Mouse (Mus musculus) cerebellum, adult 2 months (tissue): ENCODE results near the gene Top2a. TPM values are rescaled to one million over a fixed set of nuclear protein-coding genes. Genes with fewer than 3 reads are reported as not detected.
A peak's percentile ranks its signal among the peaks of the same experiment; 100 is the strongest.

ENCODE experiments used
- DNase-seq, 2 experiments: peaks; one replicate each; pipeline ENCODE4 v3.0.0; 2021
- H3K27ac ChIP-seq: fragments of 200-500 bp; 2 replicates; pipeline ENCODE4 v1.5.1; 2012; ENCODE audit warnings: low read length, control low read depth, inconsistent platforms; ENCODE audit not compliant: insufficient read depth
- H3K27me3 ChIP-seq: fragments of 200-500 bp; 2 replicates; pipeline ENCODE4 v1.6.1; 2012; ENCODE audit warnings: inconsistent platforms, mild to moderate bottlenecking, low read length, moderate library complexity; ENCODE audit not compliant: control insufficient read depth, insufficient read depth
- H3K4me1 ChIP-seq: fragments of 200-500 bp; 2 replicates; pipeline ENCODE4 v1.6.1; 2011; ENCODE audit warnings: low read length; ENCODE audit not compliant: control insufficient read depth, insufficient read depth
- H3K4me3 ChIP-seq: fragments of 200-500 bp; replicated peaks from 2 replicates; pipeline ENCODE3; 2011; ENCODE audit warnings: mild to moderate bottlenecking, low read depth, low read length, control low read depth; ENCODE audit not compliant: insufficient read depth
- CTCF ChIP-seq: fragments of 200-500 bp; IDR thresholded peaks from 2 replicates; pipeline ENCODE4 v1.5.1; 2011; ENCODE audit warnings: low read depth, mild to moderate bottlenecking, control low read depth, low read length, moderate library complexity, borderline replicate concordance; ENCODE audit not compliant: insufficient read depth
- POLR2A ChIP-seq: fragments of 200-500 bp; IDR thresholded peaks from 2 replicates; pipeline ENCODE4 v1.6.1; 2011; ENCODE audit warnings: low read length, control low read depth, borderline replicate concordance; ENCODE audit not compliant: insufficient read depth
- WGBS: fragments of 180-500 bp; shearing (Covaris S2); methylation state at CpG from one replicate; pipeline ENCODE4 v1.1.7; 2018; 5-methylcytosine and 5-hydroxymethylcytosine counted together
- polyA plus RNA-seq: library from polyadenylated mRNA; depleted of rRNA; stranded (reverse); fragments of >200 nt; gene quantifications from 2 replicates; pipeline ENCODE4 v1.2.3, GENCODE M21; 2012

Top2a gene
- polyA plus RNA-seq, 1 experiment, result 0.25 TPM

DNA sequence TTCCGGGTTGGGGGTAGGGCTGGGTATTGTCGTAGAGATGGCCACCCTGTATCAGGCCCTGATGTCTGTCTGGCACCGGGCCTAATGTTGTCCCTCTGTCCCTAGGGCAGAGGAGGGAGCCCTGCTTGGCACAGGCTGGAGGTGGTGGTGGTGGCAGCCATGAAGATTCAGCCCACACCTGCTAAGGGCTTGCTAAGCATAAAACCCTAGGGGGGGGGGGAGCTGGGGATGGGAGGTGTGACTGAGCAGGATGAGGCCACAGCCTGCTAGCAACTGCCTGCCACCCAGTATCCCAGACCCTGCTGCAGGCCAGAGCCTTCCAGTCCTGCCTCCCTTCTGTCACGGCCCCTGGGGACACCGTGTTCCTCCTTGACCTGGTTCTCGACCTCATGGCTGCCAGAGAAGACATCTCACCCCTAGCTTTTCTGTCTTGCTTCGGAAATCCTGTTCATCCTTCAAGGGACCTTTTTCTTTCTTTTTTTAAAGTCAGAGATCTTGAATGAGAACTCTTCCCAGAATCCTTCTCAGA, 68.2 kb downstream of the Top2a start:
- Histone ChIP-seq H3K27me3 (no peaks in the 10 kb centered on the region), H3K4me1 (peaks cover 39% of the 10 kb centered on the region), H3K4me3 (no peak overlapping the region), H3K27ac (no peak overlapping the region)
- DNase-seq, result no peak
- TF ChIP-seq CTCF, result no peak
- TF ChIP-seq POLR2A, result no peak
- 37% methylated on average over 6 of the region's 7 CpGs for WGBS

GRCm38 (mm10) chr11:98954801-98955706, 68.9 kb downstream of the Top2a start:
- H3K4me3 ChIP-seq, result no peak overlapping the region
- H3K27me3 ChIP-seq, result no peaks in the 10 kb centered on the region
- no peak for TF ChIP-seq POLR2A
- TF ChIP-seq CTCF, result no peak
- no peak overlapping the region for H3K27ac ChIP-seq
- 48% methylated on average over 16 of the region's 17 CpGs for WGBS
- H3K4me1 ChIP-seq, result peaks cover 44% of the 10 kb centered on the region
- DNase-seq, result no peak

GRCm38 (mm10) chr11:98954373-98954772, 69.6 kb downstream of the Top2a start:
- no peak overlapping the region for H3K27ac ChIP-seq
- no peak for DNase-seq
- peaks cover 50% of the 10 kb centered on the region for H3K4me1 ChIP-seq
- H3K27me3 ChIP-seq, result no peaks in the 10 kb centered on the region
- TF ChIP-seq POLR2A (no peak), CTCF (peak; percentile 65; the same call in 1 of the 2 replicates)
- WGBS, result 28% methylated on average over 10 of the region's 10 CpGs
- H3K4me3 ChIP-seq, result no peak overlapping the region

DNA sequence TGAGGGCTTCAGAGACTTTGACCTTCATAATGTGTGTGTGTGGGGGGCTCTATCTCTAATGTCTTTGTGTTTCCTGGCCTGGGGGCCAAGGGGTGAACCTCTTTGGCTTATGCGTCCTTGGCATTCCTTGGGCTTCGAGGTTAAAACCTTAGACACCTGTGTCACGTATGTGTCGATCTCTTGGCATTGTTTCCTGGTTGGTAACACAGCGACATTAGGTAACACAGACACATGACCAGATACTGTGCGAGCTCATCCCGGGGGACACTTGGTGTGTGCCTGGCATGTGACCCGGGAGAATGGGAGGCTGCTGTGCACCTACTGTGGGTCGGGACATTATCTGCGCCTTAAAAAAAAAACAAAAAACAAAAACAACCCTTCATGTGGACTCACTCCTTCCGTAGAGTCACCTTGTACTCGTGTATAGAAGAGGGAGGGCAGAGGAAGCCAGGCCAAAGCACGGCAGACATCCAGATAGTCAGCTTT, 70.1 kb downstream of the Top2a start:
- 40% methylated on average over 13 of the region's 13 CpGs for WGBS
- H3K4me3 ChIP-seq, result no peak overlapping the region
- peaks cover 54% of the 10 kb centered on the region for H3K4me1 ChIP-seq
- H3K27ac ChIP-seq, result no peak overlapping the region
- no peak for DNase-seq
- no peak for TF ChIP-seq POLR2A
- no peak for TF ChIP-seq CTCF
- H3K27me3 ChIP-seq, result no peaks in the 10 kb centered on the region

DNA sequence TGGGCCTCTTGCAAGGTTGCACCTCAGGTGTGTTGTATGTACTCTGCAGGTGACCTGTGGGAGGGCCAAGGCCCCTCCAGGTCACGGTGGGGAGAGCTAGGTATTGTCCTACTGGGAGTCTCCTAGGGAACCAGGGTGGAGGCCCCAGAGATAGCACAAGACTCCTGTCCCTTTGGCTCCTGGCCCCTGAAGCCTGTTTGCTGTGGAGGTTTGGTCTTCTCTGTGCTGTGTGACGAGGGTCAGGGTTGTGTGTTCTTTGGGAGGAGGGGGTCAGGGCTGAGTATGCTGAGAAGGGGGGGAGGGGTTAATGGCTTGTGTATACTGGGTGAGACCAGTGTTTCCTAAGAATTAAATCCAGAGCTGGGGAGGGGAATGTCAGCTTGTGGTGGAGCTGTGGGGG, 70.6 kb downstream of the Top2a start:
- Histone ChIP-seq H3K27me3 (no peaks in the 10 kb centered on the region), H3K4me3 (no peak overlapping the region), H3K4me1 (peaks cover 54% of the 10 kb centered on the region), H3K27ac (no peak overlapping the region)
- WGBS, result 40% methylated on average over 2 of the region's 2 CpGs
- TF ChIP-seq POLR2A (no peak), CTCF (no peak)
- DNase-seq, result no peak

DNA sequence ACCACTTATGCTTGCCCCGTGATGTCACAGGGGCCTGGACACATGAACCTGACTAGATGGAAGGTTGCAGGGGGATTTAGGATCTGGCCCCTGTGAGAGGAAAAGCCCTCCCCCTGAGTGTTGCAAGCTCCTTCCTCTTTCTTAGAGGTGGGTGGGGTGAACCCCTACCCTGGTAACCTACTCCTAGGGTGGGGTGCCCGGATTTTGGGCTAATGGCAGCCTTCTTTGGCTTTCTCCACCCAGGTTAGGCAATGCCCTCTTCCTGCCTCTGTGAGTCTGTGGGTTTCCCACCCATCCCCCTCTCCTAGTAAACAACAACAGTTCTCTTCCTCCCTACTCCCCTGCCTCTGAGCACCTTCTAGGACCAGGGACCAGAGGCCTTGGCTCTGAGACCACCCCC, 71.3 kb downstream of the Top2a start:
- 75% methylated on average over 2 of the region's 2 CpGs for WGBS
- Histone ChIP-seq H3K27ac (no peak overlapping the region), H3K4me3 (no peak overlapping the region), H3K27me3 (no peaks in the 10 kb centered on the region), H3K4me1 (peaks cover 54% of the 10 kb centered on the region)
- DNase-seq, result no peak
- TF ChIP-seq POLR2A (no peak), CTCF (no peak)

DNA sequence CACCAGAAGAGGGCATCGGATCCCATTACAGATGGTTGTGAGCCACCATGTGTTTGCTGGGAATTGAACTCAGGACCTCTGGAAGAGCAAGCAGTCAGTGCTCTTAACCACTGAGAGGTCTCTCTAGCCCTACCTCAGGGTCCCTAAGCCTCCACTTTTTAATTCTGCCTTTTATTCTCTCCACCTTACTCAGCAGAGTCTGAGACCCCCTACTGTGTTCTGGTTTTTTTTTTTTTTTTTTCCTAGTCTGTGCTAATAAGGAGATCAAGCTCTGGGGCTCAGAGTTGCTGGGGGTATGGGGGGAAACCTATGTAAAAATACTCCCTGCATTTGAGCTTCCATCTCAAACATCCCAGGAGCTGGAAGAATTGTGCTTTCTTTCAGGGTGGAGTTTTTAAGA, 71.9 kb downstream of the Top2a start:
- Histone ChIP-seq H3K27ac (no peak overlapping the region), H3K4me3 (no peak overlapping the region), H3K4me1 (peaks cover 56% of the 10 kb centered on the region), H3K27me3 (no peaks in the 10 kb centered on the region)
- no peak for DNase-seq
- WGBS, result 40% methylated on average over 1 of the region's 1 CpGs
- no peak for TF ChIP-seq POLR2A
- TF ChIP-seq CTCF, result no peak
